17 mouse cellular contexts compared by ENCODE assay signal in the genomic region with DNA sequence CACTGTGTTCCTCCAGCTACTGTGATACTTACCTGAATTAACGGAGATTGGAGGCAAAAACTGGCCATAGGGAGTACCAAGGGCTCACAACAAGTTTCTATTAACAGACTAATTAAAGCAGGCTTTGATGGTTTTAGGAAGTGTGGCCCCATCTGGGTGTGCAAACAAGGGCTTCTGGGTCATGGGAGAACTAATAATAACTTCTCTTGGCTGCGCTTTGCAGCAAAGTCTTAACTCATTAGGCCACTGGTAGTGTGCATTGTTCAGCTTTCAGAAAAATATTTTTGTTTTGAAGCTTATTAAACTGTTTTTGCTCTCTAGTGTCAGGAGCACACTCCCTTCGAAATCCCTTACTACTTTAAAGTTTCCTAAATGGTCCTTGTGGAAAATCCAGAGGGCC.
"Had no signal": no experiment of that assay in that cellular context is flagged by ENCODE, and none has a peak within 500 bp of the region (broad histone marks: within the 10 kb centered on the region; RNA-seq: fewer than 3 reads in every experiment).

No protein-coding gene starts in this region.

- ATAC-seq: lung, postnatal 0 days had no signal

- H3K27ac ChIP-seq: layer of hippocampus, adult 2 months; limb, embryonic 12.5 days; liver, embryonic 14.5 days; midbrain, embryonic 10.5 days; neural tube, embryonic 15.5 days; stomach, postnatal 0 days had no signal

- H3K27me3 ChIP-seq: limb, embryonic 12.5 days; neural tube, embryonic 15.5 days had no signal

- H3K4me1 ChIP-seq: limb, embryonic 12.5 days; midbrain, embryonic 10.5 days; neural tube, embryonic 15.5 days had no signal

- H3K4me3 ChIP-seq: layer of hippocampus, adult 2 months; limb, embryonic 12.5 days; midbrain, embryonic 10.5 days; myocyte; neural tube, embryonic 15.5 days had no signal

- H3K9me3 ChIP-seq: limb, embryonic 12.5 days; midbrain, embryonic 10.5 days; neural tube, embryonic 15.5 days had no signal

- H3K4me2 ChIP-seq: limb, embryonic 12.5 days; neural tube, embryonic 15.5 days had no signal

- H3K9ac ChIP-seq: limb, embryonic 12.5 days; liver, embryonic 14.5 days; neural tube, embryonic 15.5 days had no signal

- DNase-seq: kidney, postnatal 10 days; kidney, postnatal 4 days; lung, adult 2 months; lung, postnatal 4 days; midbrain, embryonic 14.5 days; right cerebral cortex, adult 18-20 months; spleen, adult 18-20 months; thymus, adult 2 months; thymus, postnatal 25 days had no signal

- H3K36me3 ChIP-seq: limb, embryonic 12.5 days; midbrain, embryonic 10.5 days; neural tube, embryonic 15.5 days had no signal
